Mouse (Mus musculus) monocyte, adult 59 days (primary cell): ENCODE data around the gene Tra2a. TPM values are rescaled to one million over a fixed set of nuclear protein-coding genes. Genes with fewer than 3 reads are reported as not detected.

Experiments
- total RNA-seq, 2 experiments: library from RNA; stranded (reverse); gene quantifications; one replicate each; pipeline ENCODE4 v1.2.4; 2023

Gene Tra2a
- total RNA-seq, result 100 to 1,000 TPM; 157 TPM

DNA sequence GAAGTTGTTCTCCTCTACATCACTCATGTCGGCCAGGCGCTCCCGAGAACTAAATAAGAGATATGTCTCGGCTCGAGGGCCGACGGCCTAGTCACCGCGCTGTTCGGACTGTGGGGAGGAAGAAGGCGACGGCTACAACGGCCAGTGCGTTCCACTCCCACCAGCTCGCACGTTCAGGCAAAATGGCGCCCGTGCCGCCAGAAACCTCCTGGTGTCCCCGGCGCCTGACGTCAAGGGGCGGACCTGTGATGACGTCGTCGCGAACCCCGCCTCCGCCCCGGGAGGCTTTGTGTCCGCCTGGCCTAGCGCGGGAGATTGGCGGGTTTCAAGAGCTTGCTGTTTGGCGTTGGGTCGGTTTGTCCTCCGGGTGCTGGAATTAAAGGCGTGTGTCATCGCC is at the start of gene Tra2a:
Gene Tra2a, minus strand, starts transcription at position 187 of the 397 bp plus-strand sequence.

GRCm38 (mm10) chr6:49214928-49215747 is 48.7 kb downstream of the Tra2a start, which contains the start of gene Igf2bp3:
Igf2bp3 (minus strand) TSS chr6:49214957.

Other genes with a start within 250 kb of the Tra2a start
- gene Gpnmb, start 227.5 kb downstream of the Tra2a start, total RNA-seq, result 1 to 10 TPM; 1.1 to 1.7 TPM
- gene Malsu1, start 190.2 kb downstream of the Tra2a start, total RNA-seq, result 10 to 100 TPM; 27.7 to 28.0 TPM
- under 1 TPM; 0.10 to 0.36 TPM for gene Igf2bp3, start 49.1 kb downstream of the Tra2a start, total RNA-seq
- 1 to 10 TPM; 3.6 to 4.9 TPM for gene Ccdc126, start 55.2 kb upstream of the Tra2a start, total RNA-seq
- 1 to 10 TPM in 1 of 2 experiments, under 1 TPM in 1; 0.36 to 1.6 TPM for gene Fam221a, start 103.7 kb upstream of the Tra2a start, total RNA-seq
- under 1 TPM in 1 of 2 experiments, not detected in 1; 0.33 TPM for gene Stk31, start 131.6 kb upstream of the Tra2a start, total RNA-seq